Mouse (Mus musculus) lung, adult 2 months (tissue): ENCODE data around the gene Tulp1.

Source experiments
- CTCF ChIP-seq: fragments of 200-500 bp; IDR thresholded peaks from 2 replicates; pipeline ENCODE4 v1.5.1; 2011; ENCODE audit warnings: mild to moderate bottlenecking, low read length, control low read depth; ENCODE audit not compliant: insufficient read depth
- POLR2A ChIP-seq: fragments of 200-500 bp; IDR thresholded peaks from 2 replicates; pipeline ENCODE4 v1.6.1; 2011; ENCODE audit warnings: low read depth, mild to moderate bottlenecking, control low read depth, low read length, borderline replicate concordance; ENCODE audit errors: extremely low read depth

DNA sequence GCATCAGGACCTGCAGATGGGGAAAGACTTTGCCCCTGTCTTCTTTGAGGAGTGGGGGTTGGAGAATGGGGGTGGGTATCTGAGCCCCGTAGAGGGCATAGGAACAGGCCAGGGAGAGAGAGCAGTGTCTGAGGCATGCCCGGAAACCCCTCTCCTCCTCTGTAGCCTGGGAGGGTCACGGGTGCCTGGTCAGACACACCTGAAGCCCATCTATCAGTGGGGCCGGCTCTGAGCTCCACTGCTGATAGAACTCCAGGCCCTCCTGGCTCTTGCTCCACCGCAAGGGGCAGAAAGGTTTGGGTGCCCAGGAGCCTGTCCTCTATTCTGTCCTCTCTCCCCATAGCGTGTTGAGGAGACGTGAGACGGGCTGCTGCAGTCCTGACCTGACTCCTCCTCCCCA is 39.3 kb downstream of the Tulp1 start:
- TF ChIP-seq POLR2A (no peak), CTCF (no peak)
